Mouse (Mus musculus): ENCODE results near the gene Mbd3. TPM values are rescaled to one million over a fixed set of nuclear protein-coding genes. Genes with fewer than 3 reads are reported as not detected.

The Mbd3 gene
- polyA plus RNA-seq, 1 experiment from 2014 or later, result 171 TPM

DNA sequence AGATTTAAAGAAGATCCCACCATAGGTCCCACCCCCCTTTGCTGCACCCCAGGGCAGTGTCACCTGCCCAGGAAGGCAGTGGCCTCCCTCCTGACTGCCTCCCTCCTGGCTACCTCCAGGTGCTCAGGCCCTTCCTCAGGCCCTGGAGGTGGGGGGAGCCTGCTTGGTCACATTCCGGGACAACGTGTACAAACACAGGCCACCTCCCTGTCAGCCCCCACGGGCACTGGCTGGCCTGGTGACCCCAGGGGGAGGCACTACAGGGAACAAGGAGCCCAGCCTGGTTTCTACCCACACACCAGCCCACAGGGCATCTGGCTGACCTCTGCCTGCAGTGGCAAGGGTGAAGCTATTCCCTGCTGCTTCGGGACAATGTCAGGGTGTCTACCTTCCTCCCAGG is 38.6 kb upstream of the Mbd3 start:
- no peak overlapping the region for H3K9ac ChIP-seq (ENCODE audit: low read depth, low read length)

DNA sequence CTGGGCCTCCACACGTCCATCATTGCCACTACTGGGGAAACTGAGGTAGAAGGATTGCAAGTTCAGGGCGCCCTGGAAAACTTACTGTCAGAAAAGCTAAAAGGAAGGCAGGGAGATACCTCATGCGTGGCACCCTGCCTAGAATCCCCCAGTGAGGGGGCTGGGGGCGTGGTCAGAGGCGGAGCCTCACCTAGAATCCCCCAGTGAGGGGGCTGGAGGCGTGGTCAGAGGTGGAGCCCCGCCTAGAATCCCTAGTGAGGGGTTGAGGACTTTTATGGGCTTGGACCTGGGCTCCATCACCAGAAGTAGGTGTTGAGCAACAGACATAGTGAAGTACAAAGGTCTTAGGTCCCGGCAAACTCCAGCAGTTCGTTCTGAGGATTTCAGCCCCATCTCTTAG is 36.9 kb upstream of the Mbd3 start:
- H3K9ac ChIP-seq (ENCODE audit: low read depth, low read length), result no peak overlapping the region
- H3K4me1 ChIP-seq (ENCODE audit: control insufficient read depth, insufficient read depth, low read length), result peaks cover 13% of the 10 kb centered on the region; the same call in 1 of the 2 replicates
- 11% methylated on average over 9 of the region's 9 CpGs for WGBS (ENCODE audit: insufficient replicate concordance)
- no peak overlapping the region for H3K4me3 ChIP-seq (ENCODE audit: low read depth, low read length)
- no peaks in the 10 kb centered on the region for H3K36me3 ChIP-seq (ENCODE audit: control insufficient read depth, insufficient read depth, low read length)
- H3K4me2 ChIP-seq, result peak overlapping the region; percentile 40
- H3K27me3 ChIP-seq (ENCODE audit: control insufficient read depth, insufficient read depth, low read length), result peaks cover 4% of the 10 kb centered on the region
- no peak for ATAC-seq (replicated peaks; ENCODE audit: insufficient number of reproducible peaks, low FRiP score, low TSS enrichment)
- H3K9me3 ChIP-seq (replicated peaks; ENCODE audit: control insufficient read depth, low read length), result no peaks in the 10 kb centered on the region
- peak overlapping the region; percentile 60 for H3K27ac ChIP-seq (ENCODE audit: low read depth, low read length)

More for the DNA sequence above, 38.6 kb upstream of the Mbd3 start:
- ATAC-seq (replicated peaks; ENCODE audit: insufficient number of reproducible peaks, low FRiP score, low TSS enrichment), result no peak
- Histone ChIP-seq H3K4me3 (ENCODE audit: low read depth, low read length) (no peak overlapping the region), H3K4me1 (ENCODE audit: control insufficient read depth, insufficient read depth, low read length) (peaks cover 6% of the 10 kb centered on the region; the same call in 1 of the 2 replicates), H3K27me3 (ENCODE audit: control insufficient read depth, insufficient read depth, low read length) (peaks cover 4% of the 10 kb centered on the region), H3K27ac (ENCODE audit: low read depth, low read length) (no peak overlapping the region), H3K4me2 (no peak overlapping the region), H3K9me3 (replicated peaks; ENCODE audit: control insufficient read depth, low read length) (no peaks in the 10 kb centered on the region), H3K36me3 (ENCODE audit: control insufficient read depth, insufficient read depth, low read length) (no peaks in the 10 kb centered on the region)
- 71% methylated on average over 4 of the region's 4 CpGs for WGBS (ENCODE audit: insufficient replicate concordance)

DNA sequence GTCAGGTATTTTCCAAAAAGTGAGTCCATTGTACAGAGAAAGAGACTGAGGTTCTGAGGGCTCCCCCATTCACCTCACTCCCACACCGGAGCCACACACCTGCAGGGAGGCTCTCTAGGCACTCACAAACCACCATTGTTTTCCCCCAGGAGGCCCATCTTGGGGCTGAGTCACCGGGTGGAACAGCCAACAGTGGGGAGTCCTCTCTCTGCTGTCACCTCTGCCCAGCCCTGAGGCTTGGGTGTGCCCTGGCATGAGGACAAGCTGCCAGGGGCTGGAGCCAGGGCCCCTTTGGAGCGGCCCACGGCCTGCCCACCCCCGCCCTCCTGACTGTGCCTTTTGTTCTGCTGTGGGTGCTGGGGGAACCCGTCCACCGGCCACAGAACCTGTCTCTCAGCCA is 36.4 kb upstream of the Mbd3 start:
- peak; percentile 33; the same call in 1 of the 2 replicates for ATAC-seq (replicated peaks; ENCODE audit: insufficient number of reproducible peaks, low FRiP score, low TSS enrichment)
- no peak overlapping the region for H3K4me3 ChIP-seq (ENCODE audit: low read depth, low read length)
- peaks cover 4% of the 10 kb centered on the region for H3K27me3 ChIP-seq (ENCODE audit: control insufficient read depth, insufficient read depth, low read length)
- peak overlapping the region; percentile 60 for H3K27ac ChIP-seq (ENCODE audit: low read depth, low read length)
- H3K4me2 ChIP-seq, result peak overlapping the region; percentile 40
- no peaks in the 10 kb centered on the region for H3K36me3 ChIP-seq (ENCODE audit: control insufficient read depth, insufficient read depth, low read length)
- H3K9ac ChIP-seq (ENCODE audit: low read depth, low read length), result peak overlapping the region; percentile 16; the same call in 1 of the 2 replicates
- peaks cover 14% of the 10 kb centered on the region; the same call in 1 of the 2 replicates for H3K4me1 ChIP-seq (ENCODE audit: control insufficient read depth, insufficient read depth, low read length)
- no peaks in the 10 kb centered on the region for H3K9me3 ChIP-seq (replicated peaks; ENCODE audit: control insufficient read depth, low read length)
- WGBS (ENCODE audit: insufficient replicate concordance), result 44% methylated on average over 7 of the region's 7 CpGs

DNA sequence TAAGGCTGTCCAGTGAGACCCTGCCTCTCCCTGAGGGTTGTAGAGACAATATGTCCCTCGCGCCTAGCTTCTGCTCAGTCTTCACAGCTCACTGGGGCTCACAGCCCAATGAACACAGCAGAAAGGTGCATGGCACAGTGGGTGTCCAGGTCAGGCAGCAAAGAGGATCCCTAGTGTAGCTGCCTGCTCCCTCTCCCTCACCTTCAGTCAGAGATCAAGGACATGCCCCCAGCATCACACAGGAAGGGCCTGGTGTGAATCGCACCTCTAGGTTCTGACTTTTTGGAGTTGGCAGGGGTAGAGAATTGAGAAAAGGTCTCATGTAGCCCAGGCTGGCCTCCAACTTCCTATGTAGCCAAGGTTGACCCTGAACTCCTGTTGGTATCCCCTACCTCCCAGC is 35.5 kb upstream of the Mbd3 start:
- ATAC-seq (replicated peaks; ENCODE audit: insufficient number of reproducible peaks, low FRiP score, low TSS enrichment), result no peak
- H3K4me1 ChIP-seq (ENCODE audit: control insufficient read depth, insufficient read depth, low read length), result peaks cover 16% of the 10 kb centered on the region; the same call in 1 of the 2 replicates
- H3K36me3 ChIP-seq (ENCODE audit: control insufficient read depth, insufficient read depth, low read length), result no peaks in the 10 kb centered on the region; the same call in 1 of the 2 replicates
- 79% methylated on average over 3 of the region's 3 CpGs for WGBS (ENCODE audit: insufficient replicate concordance)
- peaks cover 4% of the 10 kb centered on the region for H3K27me3 ChIP-seq (ENCODE audit: control insufficient read depth, insufficient read depth, low read length)
- peak overlapping the region; percentile 41 for H3K27ac ChIP-seq (ENCODE audit: low read depth, low read length)
- peak overlapping the region; percentile 41; the same call in 1 of the 2 replicates for H3K4me2 ChIP-seq
- no peaks in the 10 kb centered on the region for H3K9me3 ChIP-seq (replicated peaks; ENCODE audit: control insufficient read depth, low read length)
- H3K9ac ChIP-seq (ENCODE audit: low read depth, low read length), result no peak overlapping the region
- no peak overlapping the region for H3K4me3 ChIP-seq (ENCODE audit: low read depth, low read length)

DNA sequence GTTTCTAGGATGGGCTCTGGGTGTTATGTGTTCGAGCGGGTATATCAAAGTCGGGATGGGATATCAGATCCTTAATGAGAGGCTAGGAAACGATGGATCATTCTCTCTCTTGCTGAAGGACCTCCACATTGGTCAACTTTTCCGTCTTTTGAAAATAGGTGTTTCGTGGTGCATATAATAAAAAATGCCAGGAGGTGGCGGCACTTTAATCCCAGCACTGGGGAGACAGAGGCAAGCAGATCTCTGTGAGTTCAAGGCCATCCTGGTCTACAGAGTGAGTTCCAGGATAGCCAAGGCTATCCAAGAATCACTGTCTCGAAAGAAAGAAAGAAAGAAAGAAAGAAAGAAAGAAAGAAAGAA is 34.9 kb upstream of the Mbd3 start:
- peaks cover 16% of the 10 kb centered on the region; the same call in 1 of the 2 replicates for H3K4me1 ChIP-seq (ENCODE audit: control insufficient read depth, insufficient read depth, low read length)
- no peak for ATAC-seq (replicated peaks; ENCODE audit: insufficient number of reproducible peaks, low FRiP score, low TSS enrichment)
- no peaks in the 10 kb centered on the region for H3K9me3 ChIP-seq (replicated peaks; ENCODE audit: control insufficient read depth, low read length)
- peak overlapping the region; percentile 92; the same call in 1 of the 2 replicates for H3K4me3 ChIP-seq (ENCODE audit: low read depth, low read length)
- H3K9ac ChIP-seq (ENCODE audit: low read depth, low read length), result no peak overlapping the region
- H3K27ac ChIP-seq (ENCODE audit: low read depth, low read length), result peak overlapping the region; percentile 84; the same call in 1 of the 2 replicates
- H3K4me2 ChIP-seq, result peak overlapping the region; percentile 41; the same call in 1 of the 2 replicates
- 15% methylated on average over 8 of the region's 8 CpGs for WGBS (ENCODE audit: insufficient replicate concordance)
- peaks cover 4% of the 10 kb centered on the region for H3K27me3 ChIP-seq (ENCODE audit: control insufficient read depth, insufficient read depth, low read length)
- H3K36me3 ChIP-seq (ENCODE audit: control insufficient read depth, insufficient read depth, low read length), result peaks cover 3% of the 10 kb centered on the region

DNA sequence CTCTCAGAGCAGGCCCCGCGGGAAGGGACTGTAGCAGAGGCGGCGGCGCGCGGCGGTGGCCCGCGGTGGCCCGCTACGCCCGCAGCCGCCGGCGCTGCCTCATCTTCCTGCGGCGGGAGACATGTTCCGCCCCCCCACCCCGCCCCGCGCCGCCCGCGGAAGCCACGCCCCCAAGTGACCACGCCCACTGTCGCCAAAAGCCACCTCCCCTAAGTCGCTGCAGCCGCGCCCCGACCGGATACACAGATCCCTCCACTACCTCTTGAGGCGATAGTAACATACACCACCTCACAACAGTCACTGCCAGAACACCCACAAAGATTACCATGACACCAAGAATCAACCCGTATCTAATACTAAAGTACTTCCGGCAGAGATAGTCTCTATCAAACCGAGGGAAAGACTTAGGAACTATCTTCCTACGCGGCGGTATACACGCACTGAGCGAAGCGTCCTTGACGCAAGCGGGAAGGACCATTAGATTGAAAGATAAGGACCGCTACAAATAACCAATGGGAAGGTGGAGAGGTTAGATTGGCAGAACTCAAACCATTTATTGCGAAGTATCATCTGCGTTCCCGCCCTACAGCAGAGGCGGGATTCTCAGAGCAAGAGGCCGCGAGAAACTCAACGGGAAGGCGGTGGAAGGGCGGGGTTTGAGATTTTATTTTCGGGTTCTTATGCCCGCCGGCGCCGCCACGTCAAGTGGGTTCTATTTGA is 34.3 kb upstream of the Mbd3 start, which contains the start of gene Tcf3:
Tcf3 (minus strand) TSS at position 135 of the 720 bp plus-strand sequence.
- peak; percentile 84 for ATAC-seq (replicated peaks; ENCODE audit: insufficient number of reproducible peaks, low FRiP score, low TSS enrichment)
- Histone ChIP-seq H3K27me3 (ENCODE audit: control insufficient read depth, insufficient read depth, low read length) (peaks cover 4% of the 10 kb centered on the region), H3K27ac (ENCODE audit: low read depth, low read length) (peak within 1 kb of the TSS; percentile 84), H3K9me3 (replicated peaks; ENCODE audit: control insufficient read depth, low read length) (no peaks in the 10 kb centered on the region), H3K36me3 (ENCODE audit: control insufficient read depth, insufficient read depth, low read length) (peaks cover 6% of the 10 kb centered on the region), H3K4me1 (ENCODE audit: control insufficient read depth, insufficient read depth, low read length) (peaks cover 16% of the 10 kb centered on the region; the same call in 1 of the 2 replicates), H3K9ac (ENCODE audit: low read depth, low read length) (peak within 1 kb of the TSS; percentile 99), H3K4me2 (peak within 1 kb of the TSS; percentile 82), H3K4me3 (ENCODE audit: low read depth, low read length) (peak within 1 kb of the TSS; percentile 92)
- WGBS (ENCODE audit: insufficient replicate concordance), result under 1% methylated on average over 51 of the region's 61 CpGs

DNA sequence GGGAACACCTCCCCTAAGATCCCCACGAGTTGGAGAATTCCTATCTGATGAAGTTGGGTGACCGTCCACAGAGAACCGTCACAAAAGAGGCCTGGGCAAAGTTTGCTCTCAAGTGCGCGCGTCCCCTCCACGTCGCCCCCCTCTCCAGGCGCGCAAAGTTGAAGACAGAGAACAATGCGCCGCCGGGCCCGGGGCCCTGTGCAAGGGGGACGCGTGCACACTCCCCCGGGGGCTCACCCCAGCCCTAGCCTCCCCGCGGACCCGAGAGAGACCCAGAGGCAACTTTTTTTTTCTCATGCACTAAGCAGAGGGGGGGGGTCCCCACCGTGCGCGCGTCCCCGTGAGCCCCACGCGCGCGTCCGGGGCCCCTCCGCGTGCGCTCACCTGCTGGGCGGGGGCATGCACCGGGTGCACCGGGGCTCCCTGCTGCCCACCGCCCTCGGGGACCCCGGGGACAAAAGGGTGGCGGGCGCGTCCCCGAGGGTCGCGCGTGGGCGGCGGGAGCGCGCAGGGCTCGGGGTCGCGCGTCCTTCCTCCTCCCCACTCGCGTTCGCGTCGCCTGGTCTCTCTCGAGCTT is 33.7 kb upstream of the Mbd3 start:
- Histone ChIP-seq H3K27ac (ENCODE audit: low read depth, low read length) (peak overlapping the region; percentile 84), H3K4me1 (ENCODE audit: control insufficient read depth, insufficient read depth, low read length) (peaks cover 16% of the 10 kb centered on the region; the same call in 1 of the 2 replicates), H3K4me3 (ENCODE audit: low read depth, low read length) (peak overlapping the region; percentile 92), H3K36me3 (ENCODE audit: control insufficient read depth, insufficient read depth, low read length) (peaks cover 9% of the 10 kb centered on the region), H3K4me2 (peak overlapping the region; percentile 82), H3K9me3 (replicated peaks; ENCODE audit: control insufficient read depth, low read length) (no peaks in the 10 kb centered on the region), H3K9ac (ENCODE audit: low read depth, low read length) (peak overlapping the region; percentile 99), H3K27me3 (ENCODE audit: control insufficient read depth, insufficient read depth, low read length) (no peaks in the 10 kb centered on the region; the same call in 1 of the 2 replicates)
- no peak for ATAC-seq (replicated peaks; ENCODE audit: insufficient number of reproducible peaks, low FRiP score, low TSS enrichment)
- WGBS (ENCODE audit: insufficient replicate concordance), result under 1% methylated on average over 48 of the region's 60 CpGs

DNA sequence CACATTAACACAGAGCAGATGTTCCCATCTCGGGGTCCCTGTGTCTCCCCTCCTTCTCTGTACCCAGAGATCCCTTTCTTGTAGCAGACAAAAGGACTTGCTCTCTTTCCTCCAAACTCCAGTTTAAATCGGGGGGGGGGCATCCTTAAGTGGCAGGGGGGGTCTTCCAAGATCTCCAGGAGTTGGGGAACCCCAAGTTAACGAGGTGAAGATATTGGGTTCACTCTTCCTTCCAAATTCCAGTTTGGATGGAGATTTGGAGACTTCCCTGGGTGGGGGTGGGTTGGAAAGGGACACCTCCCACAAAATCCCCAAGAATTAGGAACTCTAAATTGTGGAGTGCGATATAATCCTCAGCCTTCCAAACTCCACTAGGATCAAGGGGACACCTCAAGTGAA is 33.0 kb upstream of the Mbd3 start:
- Histone ChIP-seq H3K27ac (ENCODE audit: low read depth, low read length) (peak overlapping the region; percentile 84), H3K27me3 (ENCODE audit: control insufficient read depth, insufficient read depth, low read length) (no peaks in the 10 kb centered on the region; the same call in 1 of the 2 replicates), H3K9ac (ENCODE audit: low read depth, low read length) (peak overlapping the region; percentile 99), H3K4me2 (peak overlapping the region; percentile 82), H3K36me3 (ENCODE audit: control insufficient read depth, insufficient read depth, low read length) (peaks cover 14% of the 10 kb centered on the region), H3K4me1 (ENCODE audit: control insufficient read depth, insufficient read depth, low read length) (peaks cover 16% of the 10 kb centered on the region; the same call in 1 of the 2 replicates), H3K4me3 (ENCODE audit: low read depth, low read length) (peak overlapping the region; percentile 92), H3K9me3 (replicated peaks; ENCODE audit: control insufficient read depth, low read length) (no peaks in the 10 kb centered on the region)
- ATAC-seq (replicated peaks; ENCODE audit: insufficient number of reproducible peaks, low FRiP score, low TSS enrichment), result no peak
- 4% methylated on average over 4 of the region's 4 CpGs for WGBS (ENCODE audit: insufficient replicate concordance)

Measured in heart, embryonic 11.5 days (tissue).